Mouse (Mus musculus) embryonic facial prominence, embryonic 12.5 days (tissue): ENCODE data around the gene Taar1. TPM values are rescaled to one million over a fixed set of nuclear protein-coding genes. Genes with fewer than 3 reads are reported as not detected.

ENCODE experiments used
- polyA plus RNA-seq: library from polyadenylated mRNA; unstranded; fragments of >200 nt; fragmentation: Nextera tagmentation; extraction: Ambion mirVana; gene quantifications from 2 replicates; pipeline ENCODE4 v1.2.1, GENCODE M21; 2016

Taar1 gene
- polyA plus RNA-seq, 1 experiment from 2014 or later = not detected

Other genes starting within 250 kb of the Taar1 start
- 154 and 172 TPM in 2 replicates for gene Rps12, start 133.1 kb upstream of the Taar1 start, polyA plus RNA-seq
- gene Slc18b1, start 123.4 kb upstream of the Taar1 start, polyA plus RNA-seq = 22.4 and 24.2 TPM in 2 replicates
- not detected in 2 replicates for gene Vnn3, start 68.9 kb upstream of the Taar1 start, polyA plus RNA-seq
- 1.4 and 1.8 TPM in 2 replicates for gene Vnn1, start 25.7 kb upstream of the Taar1 start, polyA plus RNA-seq
- not detected in 2 replicates for gene Taar2, start 18.2 kb downstream of the Taar1 start, polyA plus RNA-seq
- gene Taar3, start 29.2 kb downstream of the Taar1 start, polyA plus RNA-seq = not detected in 2 replicates
- gene Taar4, start 40.1 kb downstream of the Taar1 start, polyA plus RNA-seq = not detected in 2 replicates
- not detected in 2 replicates for gene Taar5, start 50.4 kb downstream of the Taar1 start, polyA plus RNA-seq
- gene Taar6, start 65.3 kb downstream of the Taar1 start, polyA plus RNA-seq = not detected in 2 replicates
- not detected in 2 replicates for gene Taar7a, start 73.1 kb downstream of the Taar1 start, polyA plus RNA-seq
- not detected in 2 replicates for gene Taar7b, start 79.6 kb downstream of the Taar1 start, polyA plus RNA-seq
- gene Taar7d, start 106.9 kb downstream of the Taar1 start, polyA plus RNA-seq = not detected in 2 replicates
- not detected in 2 replicates for gene Taar7e, start 117.3 kb downstream of the Taar1 start, polyA plus RNA-seq
- gene Taar7f, start 129.2 kb downstream of the Taar1 start, polyA plus RNA-seq = not detected in 2 replicates
- not detected in 2 replicates for gene Taar8a, start 156.1 kb downstream of the Taar1 start, polyA plus RNA-seq
- gene Taar8b, start 171.9 kb downstream of the Taar1 start, polyA plus RNA-seq = not detected in 2 replicates
- not detected in 2 replicates for gene Taar8c, start 181.6 kb downstream of the Taar1 start, polyA plus RNA-seq
- not detected in 2 replicates for gene Taar9, start 189.2 kb downstream of the Taar1 start, polyA plus RNA-seq
- 71.3 and 74.3 TPM in 2 replicates for gene Stx7, start 228.9 kb downstream of the Taar1 start, polyA plus RNA-seq